Mouse (Mus musculus): ENCODE measurements around the gene Adck1.

Gene Adck1

GRCm38 (mm10) chr12:88472832-88473231, 112.5 kb downstream of the Adck1 start:
- no peak for DNase-seq (ENCODE audit: low spot score in 2 of 2)

- DNase-seq (ENCODE audit: low spot score in 2 of 2), result no peak
Observed at GRCm38 (mm10) chr12:88473796-88474195, 113.4 kb downstream of the Adck1 start.

- no peak for DNase-seq (ENCODE audit: low spot score in 2 of 2)
Observed at GRCm38 (mm10) chr12:88475833-88476232, 115.5 kb downstream of the Adck1 start.

GRCm38 (mm10) chr12:88476702-88477101, 116.3 kb downstream of the Adck1 start:
- no peak for DNase-seq (ENCODE audit: low spot score in 2 of 2)

- DNase-seq (ENCODE audit: low spot score in 2 of 2), result no peak
Observed at GRCm38 (mm10) chr12:88481657-88482056, 121.3 kb downstream of the Adck1 start.

- DNase-seq (ENCODE audit: low spot score in 2 of 2), result no peak
Observed at GRCm38 (mm10) chr12:88490881-88491280, 130.5 kb downstream of the Adck1 start.

Measured in spleen, postnatal 14 days (tissue).